Mouse (Mus musculus) cortical plate, adult 2 months (tissue): ENCODE results near the gene Vtcn1.

Source experiments
- CTCF ChIP-seq: fragments of 200-500 bp; IDR thresholded peaks from 2 replicates; pipeline ENCODE4 v1.5.1; 2011; ENCODE audit warnings: mild to moderate bottlenecking, control low read depth, low read length; ENCODE audit not compliant: insufficient read depth; ENCODE audit errors: extremely low read depth
- POLR2A ChIP-seq: fragments of 200-500 bp; IDR thresholded peaks from 2 replicates; pipeline ENCODE4 v1.6.1; 2011; ENCODE audit warnings: mild to moderate bottlenecking, low read length, control low read depth; ENCODE audit not compliant: insufficient read depth; ENCODE audit errors: extremely low read depth

- TF ChIP-seq CTCF (0 out of 2 replicates have a peak, but pooled peaks have one; percentile 12), POLR2A (no peak)
Measured at GRCm38 (mm10) chr3:100932077-100932944, 107.1 kb downstream of the Vtcn1 start.
